Mouse (Mus musculus) mouse embryonic stem cell (cell line): ENCODE results near the gene Chd1.

Experiments used
- in situ Hi-C, 2 experiments: fragments of 300-500 bp; cut with MboI; formaldehyde crosslinking; loops; 1 replicate in 1 of 2; 3 replicates in 1 of 2; pipeline ENCODE4 v1.14.3; 2019 to 2020; ENCODE audit warnings: low sequenced_read_pairs in 2 of 2, low pct_unique_long_range_greater_than_20kb in 1 of 2, mixed read lengths in 1 of 2; ENCODE audit not compliant: unreplicated experiment in 1 of 2

Gene Chd1

GRCm38 (mm10) chr17:15704475-15705300, at the start of gene Chd1:
Gene Chd1 (plus strand): TSS chr17:15704967.
- in situ Hi-C loops = no loop called here

GRCm38 (mm10) chr17:15656881-15657607, 47.7 kb upstream of the Chd1 start:
- in situ Hi-C loops = no loop called here

- in situ Hi-C loops = no loop called here
Observed at GRCm38 (mm10) chr17:15672870-15673269, 31.9 kb upstream of the Chd1 start.

GRCm38 (mm10) chr17:15677970-15678645, 26.7 kb upstream of the Chd1 start:
- in situ Hi-C loops = no loop called here

GRCm38 (mm10) chr17:15679966-15680630, 24.7 kb upstream of the Chd1 start:
- in situ Hi-C loops = no loop called here

- in situ Hi-C loops = no loop called here
Observed at GRCm38 (mm10) chr17:15680661-15681060, 24.1 kb upstream of the Chd1 start.

GRCm38 (mm10) chr17:15686396-15686795, 18.4 kb upstream of the Chd1 start:
- in situ Hi-C loops = no loop called here

- in situ Hi-C loops = no loop called here
Observed at GRCm38 (mm10) chr17:15690304-15690703, 14.5 kb upstream of the Chd1 start.

- in situ Hi-C loops = no loop called here
Observed at GRCm38 (mm10) chr17:15695566-15695965, 9.2 kb upstream of the Chd1 start.

GRCm38 (mm10) chr17:15698956-15699355, 5.8 kb upstream of the Chd1 start:
- in situ Hi-C loops = no loop called here

GRCm38 (mm10) chr17:15701505-15701904, 3.3 kb upstream of the Chd1 start:
- in situ Hi-C loops = no loop called here

- in situ Hi-C loops = no loop called here
Observed at GRCm38 (mm10) chr17:15704158-15704474, 651 bp upstream of the Chd1 start.

GRCm38 (mm10) chr17:15705303-15706284, 827 bp downstream of the Chd1 start:
- in situ Hi-C loops = no loop called here

- in situ Hi-C loops = no loop called here
Observed at GRCm38 (mm10) chr17:15714507-15714906, 9.7 kb downstream of the Chd1 start.

GRCm38 (mm10) chr17:15715013-15715902, 10.5 kb downstream of the Chd1 start:
- in situ Hi-C loops = no loop called here

GRCm38 (mm10) chr17:15715940-15716339, 11.2 kb downstream of the Chd1 start:
- in situ Hi-C loops = no loop called here

- in situ Hi-C loops = no loop called here
Observed at GRCm38 (mm10) chr17:15720841-15721240, 16.1 kb downstream of the Chd1 start.
